19 mouse cellular contexts compared by ENCODE assay signal in the genomic region with DNA sequence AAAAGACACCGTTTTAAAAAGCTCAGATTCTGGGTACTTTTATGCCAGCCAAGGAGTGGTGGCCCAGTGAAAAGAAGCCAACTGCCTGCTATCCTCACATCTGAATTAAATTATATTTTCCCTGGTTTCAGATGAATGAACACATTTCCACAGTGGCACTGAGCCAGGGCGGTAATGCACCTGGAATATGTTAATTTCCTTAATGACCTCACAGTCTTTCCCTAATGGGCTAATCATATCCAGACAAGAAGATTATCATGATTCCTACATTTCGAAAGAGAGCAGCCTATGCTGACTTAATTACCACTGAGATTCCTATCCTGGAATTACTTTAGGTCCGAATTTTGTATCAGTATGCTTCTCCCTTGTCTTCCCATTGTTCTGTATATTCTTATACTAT.
DNase-seq lines count a peak whose midpoint lies in the region; ATAC-seq and TF ChIP-seq lines count a peak whose summit lies in the region.
"Had no signal": no experiment of that assay in that cellular context is flagged by ENCODE, and none has a peak within 500 bp of the region (broad histone marks: within the 10 kb centered on the region; RNA-seq: fewer than 3 reads in every experiment).

No protein-coding gene starts in this region.

- no peak for TF ChIP-seq CTCF in stomach, postnatal 0 days (IDR thresholded peaks at IDR 0.05; ENCODE audit: low read depth)
- TF ChIP-seq CTCF in layer of hippocampus, adult 2 months (conservative IDR thresholded peaks at IDR 0.05) = no peak

- H3K27me3 ChIP-seq in midbrain, embryonic 14.5 days (ENCODE audit: control insufficient read depth, insufficient read depth, low read length) = no peaks in the 10 kb centered on the region
- H3K27me3 ChIP-seq in midbrain, embryonic 11.5 days (ENCODE audit: control insufficient read depth, insufficient read depth, low read length) = no peaks in the 10 kb centered on the region
- H3K27me3 ChIP-seq in embryonic facial prominence, embryonic 14.5 days (replicated peaks; ENCODE audit: control insufficient read depth, insufficient read depth, low read length) = no peaks in the 10 kb centered on the region
- no peaks in the 10 kb centered on the region for H3K27me3 ChIP-seq in forebrain, embryonic 16.5 days (replicated peaks; ENCODE audit: control insufficient read depth, insufficient read depth, low read length)
- no peaks in the 10 kb centered on the region for H3K27me3 ChIP-seq in midbrain, embryonic 16.5 days (ENCODE audit: control insufficient read depth, insufficient read depth, low read depth, low read length)
- H3K27me3 ChIP-seq in stomach, postnatal 0 days (ENCODE audit: control insufficient read depth, insufficient read depth, low read length) = no peaks in the 10 kb centered on the region
- H3K27me3 ChIP-seq: heart, embryonic 15.5 days; limb, embryonic 15.5 days; midbrain, embryonic 12.5 days had no signal

- WGBS in midbrain, embryonic 14.5 days = 54% methylated on average over 4 of the region's 4 CpGs
- 74% methylated on average over 4 of the region's 4 CpGs for WGBS in midbrain, embryonic 11.5 days
- 26% methylated on average over 4 of the region's 4 CpGs for WGBS in embryonic facial prominence, embryonic 14.5 days
- 21% methylated on average over 4 of the region's 4 CpGs for WGBS in forebrain, embryonic 16.5 days
- WGBS in midbrain, embryonic 16.5 days = 53% methylated on average over 4 of the region's 4 CpGs
- 81% methylated on average over 4 of the region's 4 CpGs for WGBS in stomach, postnatal 0 days

- H3K36me3 ChIP-seq in midbrain, embryonic 14.5 days (ENCODE audit: control insufficient read depth, insufficient read depth, low read length) = no peaks in the 10 kb centered on the region
- no peaks in the 10 kb centered on the region for H3K36me3 ChIP-seq in midbrain, embryonic 11.5 days (ENCODE audit: control insufficient read depth, insufficient read depth, low read length)
- H3K36me3 ChIP-seq in embryonic facial prominence, embryonic 14.5 days (ENCODE audit: control insufficient read depth, insufficient read depth, low read length) = no peaks in the 10 kb centered on the region
- H3K36me3 ChIP-seq in forebrain, embryonic 16.5 days (ENCODE audit: control insufficient read depth, insufficient read depth) = no peaks in the 10 kb centered on the region
- H3K36me3 ChIP-seq in midbrain, embryonic 16.5 days (ENCODE audit: control insufficient read depth, insufficient read depth, low read length) = no peaks in the 10 kb centered on the region
- no peaks in the 10 kb centered on the region for H3K36me3 ChIP-seq in stomach, postnatal 0 days (ENCODE audit: control insufficient read depth, insufficient read depth, low read length)
- H3K36me3 ChIP-seq: heart, embryonic 15.5 days; limb, embryonic 15.5 days; midbrain, embryonic 12.5 days had no signal

- peaks cover 6% of the 10 kb centered on the region; the same call in 1 of the 2 replicates for H3K4me1 ChIP-seq in midbrain, embryonic 14.5 days (ENCODE audit: control insufficient read depth, insufficient read depth, low read length)
- no peaks in the 10 kb centered on the region for H3K4me1 ChIP-seq in midbrain, embryonic 11.5 days (ENCODE audit: control insufficient read depth, insufficient read depth, low read length)
- peaks cover 22% of the 10 kb centered on the region; the same call in 1 of the 2 replicates for H3K4me1 ChIP-seq in embryonic facial prominence, embryonic 14.5 days (ENCODE audit: control insufficient read depth, insufficient read depth, low read length)
- H3K4me1 ChIP-seq in forebrain, embryonic 16.5 days (replicated peaks; ENCODE audit: control insufficient read depth, insufficient read depth, low read length) = peaks cover 4% of the 10 kb centered on the region
- H3K4me1 ChIP-seq in midbrain, embryonic 16.5 days (ENCODE audit: control insufficient read depth, insufficient read depth, low read length) = no peaks in the 10 kb centered on the region
- H3K4me1 ChIP-seq in stomach, postnatal 0 days (replicated peaks; ENCODE audit: control insufficient read depth, insufficient read depth) = no peaks in the 10 kb centered on the region
- H3K4me1 ChIP-seq: heart, embryonic 15.5 days; limb, embryonic 15.5 days; midbrain, embryonic 12.5 days had no signal

- H3K9me3 ChIP-seq in midbrain, embryonic 14.5 days (ENCODE audit: control insufficient read depth, low read length) = no peaks in the 10 kb centered on the region
- H3K9me3 ChIP-seq in midbrain, embryonic 11.5 days (ENCODE audit: control insufficient read depth, low read length) = no peaks in the 10 kb centered on the region
- no peaks in the 10 kb centered on the region for H3K9me3 ChIP-seq in embryonic facial prominence, embryonic 14.5 days (ENCODE audit: control insufficient read depth, low read length)
- H3K9me3 ChIP-seq in forebrain, embryonic 16.5 days (ENCODE audit: control insufficient read depth, low read length) = no peaks in the 10 kb centered on the region
- H3K9me3 ChIP-seq in midbrain, embryonic 16.5 days (replicated peaks; ENCODE audit: control insufficient read depth, low read length, poor library complexity, severe bottlenecking) = no peaks in the 10 kb centered on the region
- no peaks in the 10 kb centered on the region for H3K9me3 ChIP-seq in stomach, postnatal 0 days (ENCODE audit: control insufficient read depth, low read length)
- H3K9me3 ChIP-seq: heart, embryonic 15.5 days; limb, embryonic 15.5 days; midbrain, embryonic 12.5 days had no signal

- no peak overlapping the region for H3K4me3 ChIP-seq in midbrain, embryonic 14.5 days (replicated peaks; ENCODE audit: low read depth, low read length)
- no peak overlapping the region for H3K4me3 ChIP-seq in midbrain, embryonic 11.5 days (ENCODE audit: low read depth, low read length)
- H3K4me3 ChIP-seq in embryonic facial prominence, embryonic 14.5 days (ENCODE audit: low read depth, low read length) = no peak overlapping the region
- H3K4me3 ChIP-seq in forebrain, embryonic 16.5 days (replicated peaks; ENCODE audit: low read length) = no peak overlapping the region
- no peak overlapping the region for H3K4me3 ChIP-seq in midbrain, embryonic 16.5 days (ENCODE audit: low read depth, low read length)
- no peak overlapping the region for H3K4me3 ChIP-seq in stomach, postnatal 0 days (ENCODE audit: low read depth, low read length)
- no peak overlapping the region for H3K4me3 ChIP-seq in layer of hippocampus, adult 2 months
- H3K4me3 ChIP-seq: heart, embryonic 15.5 days; limb, embryonic 15.5 days; midbrain, embryonic 12.5 days had no signal

- intact Hi-C loops in heart, postnatal 36 days (cut with DNase I) = no loop called here

- peak; percentile 55; the same call in 1 of the 2 replicates for ATAC-seq in midbrain, embryonic 14.5 days (ENCODE audit: low FRiP score, low TSS enrichment)
- no peak for ATAC-seq in midbrain, embryonic 11.5 days (ENCODE audit: low FRiP score)
- peak; percentile 50; the same call in 1 of the 2 replicates for ATAC-seq in embryonic facial prominence, embryonic 14.5 days (ENCODE audit: low read depth)
- peak; percentile 31; the same call in 1 of the 2 replicates for ATAC-seq in forebrain, embryonic 16.5 days
- 0 out of 2 replicates have a peak, but pooled peaks have one; percentile 25 for ATAC-seq in midbrain, embryonic 16.5 days
- ATAC-seq in stomach, postnatal 0 days (ENCODE audit: low FRiP score, low TSS enrichment) = no peak

- DNase-seq in midbrain, embryonic 14.5 days = peak; percentile 60
- no peak for DNase-seq in midbrain, embryonic 11.5 days (ENCODE audit: low spot score, missing footprints)
- peak; percentile 58 for DNase-seq in embryonic facial prominence, embryonic 14.5 days (ENCODE audit: low spot score)
- DNase-seq in stomach, postnatal 0 days (ENCODE audit: low spot score) = no peak
- DNase-seq in layer of hippocampus, adult 2 months (ENCODE audit: low spot score in 2 of 2) = no peak
- no peak for DNase-seq in heart, postnatal 36 days
- DNase-seq: cerebellum, adult 9-11 months; heart, adult 18-20 months; kidney, adult 8-10 months; kidney, postnatal 25 days; layer of hippocampus, adult 9-11 months; lung, adult 18-20 months; lung, postnatal 36 days; thymus, postnatal 4 days had no signal

- no peak for TF ChIP-seq EP300 in stomach, postnatal 0 days (optimal IDR thresholded peaks at IDR 0.05)

- no peak overlapping the region for H3K27ac ChIP-seq in midbrain, embryonic 14.5 days (replicated peaks; ENCODE audit: low read depth, low read length)
- no peak overlapping the region for H3K27ac ChIP-seq in midbrain, embryonic 11.5 days (ENCODE audit: low read depth, low read length)
- H3K27ac ChIP-seq in embryonic facial prominence, embryonic 14.5 days (replicated peaks; ENCODE audit: low read depth, low read length) = peak overlapping the region; percentile 4
- H3K27ac ChIP-seq in forebrain, embryonic 16.5 days (ENCODE audit: low read length) = no peak overlapping the region
- H3K27ac ChIP-seq in midbrain, embryonic 16.5 days (ENCODE audit: low read length) = no peak overlapping the region
- H3K27ac ChIP-seq in stomach, postnatal 0 days (replicated peaks) = no peak overlapping the region
- H3K27ac ChIP-seq in layer of hippocampus, adult 2 months = no peak overlapping the region
- H3K27ac ChIP-seq: heart, embryonic 15.5 days; limb, embryonic 15.5 days; midbrain, embryonic 12.5 days had no signal

- H3K4me2 ChIP-seq in midbrain, embryonic 14.5 days (ENCODE audit: low read length) = no peak overlapping the region
- no peak overlapping the region for H3K4me2 ChIP-seq in midbrain, embryonic 11.5 days
- no peak overlapping the region for H3K4me2 ChIP-seq in embryonic facial prominence, embryonic 14.5 days (ENCODE audit: low read depth, low read length)
- no peak overlapping the region for H3K4me2 ChIP-seq in forebrain, embryonic 16.5 days (ENCODE audit: low read length)
- no peak overlapping the region for H3K4me2 ChIP-seq in midbrain, embryonic 16.5 days (ENCODE audit: low read length)
- no peak overlapping the region for H3K4me2 ChIP-seq in stomach, postnatal 0 days (replicated peaks; ENCODE audit: low read depth)
- H3K4me2 ChIP-seq: heart, embryonic 15.5 days; limb, embryonic 15.5 days; midbrain, embryonic 12.5 days had no signal

- H3K9ac ChIP-seq in midbrain, embryonic 14.5 days (replicated peaks; ENCODE audit: low read length) = no peak overlapping the region
- H3K9ac ChIP-seq in midbrain, embryonic 11.5 days (ENCODE audit: low read length) = no peak overlapping the region
- no peak overlapping the region for H3K9ac ChIP-seq in embryonic facial prominence, embryonic 14.5 days (ENCODE audit: low read depth, low read length)
- no peak overlapping the region for H3K9ac ChIP-seq in forebrain, embryonic 16.5 days (replicated peaks; ENCODE audit: low read depth, low read length)
- H3K9ac ChIP-seq in midbrain, embryonic 16.5 days (ENCODE audit: low read depth, low read length) = no peak overlapping the region
- H3K9ac ChIP-seq in stomach, postnatal 0 days (ENCODE audit: low read length) = no peak overlapping the region
- H3K9ac ChIP-seq: heart, embryonic 15.5 days; limb, embryonic 15.5 days; midbrain, embryonic 12.5 days had no signal

Comparison
In these comparisons a context has a peak if more than half of its experiments do, and no peak if none do; other contexts are left out.
1. ATAC-seq: peak in midbrain, embryonic 14.5 days (single experiment), embryonic facial prominence, embryonic 14.5 days (single experiment), forebrain, embryonic 16.5 days (single experiment) and midbrain, embryonic 16.5 days (single experiment); none in midbrain, embryonic 11.5 days (single experiment) and stomach, postnatal 0 days (single experiment).
2. DNase-seq: peak in midbrain, embryonic 14.5 days (single experiment) and embryonic facial prominence, embryonic 14.5 days (single experiment); none in midbrain, embryonic 11.5 days (single experiment), stomach, postnatal 0 days (single experiment), layer of hippocampus, adult 2 months (0 of 2) and heart, postnatal 36 days (0 of 2).